In genomic region chr3:84867434-84867975, GRCm38 (mm10) we compare ENCODE assay signal across 13 mouse cellular contexts. TPM values are rescaled to one million over a fixed set of nuclear protein-coding genes. Genes with fewer than 3 reads are reported as not detected.
DNase-seq lines count a peak whose midpoint lies in the region; ATAC-seq and TF ChIP-seq lines count a peak whose summit lies in the region.
"Had no signal": no experiment of that assay in that cellular context is flagged by ENCODE, and none has a peak within 500 bp of the region (broad histone marks: within the 10 kb centered on the region; RNA-seq: fewer than 3 reads in every experiment).

No protein-coding gene starts in this region.

- WGBS in kidney, adult 2 months = 83% methylated on average over 1 of the region's 1 CpGs
- 50% methylated on average over 1 of the region's 1 CpGs for WGBS in neural tube, embryonic 11.5 days
- 43% methylated on average over 1 of the region's 1 CpGs for WGBS in stomach, embryonic 16.5 days

- H3K9me3 ChIP-seq in neural tube, embryonic 11.5 days (ENCODE audit: control insufficient read depth, low read length) = no peaks in the 10 kb centered on the region
- H3K9me3 ChIP-seq in stomach, embryonic 16.5 days (replicated peaks; ENCODE audit: control insufficient read depth, low read length) = no peaks in the 10 kb centered on the region
- H3K9me3 ChIP-seq: limb, embryonic 15.5 days had no signal

- H3K4me1 ChIP-seq in kidney, adult 2 months (ENCODE audit: control insufficient read depth, insufficient read depth, low read length) = peaks cover 3% of the 10 kb centered on the region; the same call in 1 of the 2 replicates
- H3K4me1 ChIP-seq in neural tube, embryonic 11.5 days (ENCODE audit: control insufficient read depth, insufficient read depth, low read length) = no peaks in the 10 kb centered on the region; the same call in 1 of the 2 replicates
- peaks cover 11% of the 10 kb centered on the region for H3K4me1 ChIP-seq in stomach, embryonic 16.5 days (ENCODE audit: control insufficient read depth, insufficient read depth, low read length)
- H3K4me1 ChIP-seq: limb, embryonic 15.5 days had no signal

- no peak overlapping the region for H3K4me2 ChIP-seq in neural tube, embryonic 11.5 days (ENCODE audit: low read depth)
- no peak overlapping the region for H3K4me2 ChIP-seq in stomach, embryonic 16.5 days (ENCODE audit: low read depth, low read length)
- H3K4me2 ChIP-seq: limb, embryonic 15.5 days had no signal

- H3K27ac ChIP-seq in kidney, adult 2 months (ENCODE audit: insufficient read depth, low read depth, low read length) = no peak overlapping the region
- H3K27ac ChIP-seq in neural tube, embryonic 11.5 days (ENCODE audit: low read depth, low read length) = 0 out of 2 replicates have a peak overlapping the region, but pooled peaks have one; percentile 14
- H3K27ac ChIP-seq in stomach, embryonic 16.5 days (ENCODE audit: low read length) = no peak overlapping the region
- H3K27ac ChIP-seq: limb, embryonic 15.5 days had no signal

- no peak for TF ChIP-seq POLR2A in kidney, adult 2 months (IDR thresholded peaks at IDR 0.05; ENCODE audit: low read depth, low read length)
- TF ChIP-seq POLR2A in brain, embryonic 14.5 days (IDR thresholded peaks at IDR 0.05; ENCODE audit: borderline replicate concordance, extremely low read depth, insufficient read depth, insufficient read length, poor library complexity, severe bottlenecking) = no peak

- DNase-seq in kidney, adult 2 months = peak; percentile 31
- no peak for DNase-seq in kidney, postnatal 36 days
- DNase-seq in neural tube, embryonic 11.5 days (ENCODE audit: low spot score) = no peak
- no peak for DNase-seq in neural tube, embryonic 10.5 days (ENCODE audit: extremely low spot score, low spot score)
- peak; percentile 24 for DNase-seq in brain, embryonic 14.5 days (ENCODE audit: low read depth)
- DNase-seq in adrenal gland, postnatal 25 days = no peak
- DNase-seq: cerebellum, adult 8-10 months; kidney, adult 9 months; right cerebral cortex, postnatal 4 days; thymus, postnatal 25 days had no signal

- no peak for ATAC-seq in neural tube, embryonic 11.5 days (ENCODE audit: insufficient read depth, low FRiP score, low TSS enrichment)
- ATAC-seq in stomach, embryonic 16.5 days (ENCODE audit: insufficient read depth, low FRiP score) = peak; percentile 29; the same call in 1 of the 2 replicates
- ATAC-seq: midbrain, embryonic 16.5 days had no signal

- H3K4me3 ChIP-seq in kidney, adult 2 months (ENCODE audit: insufficient read depth, low read depth, low read length) = no peak overlapping the region
- H3K4me3 ChIP-seq in neural tube, embryonic 11.5 days (ENCODE audit: low read depth, low read length) = no peak overlapping the region
- no peak overlapping the region for H3K4me3 ChIP-seq in stomach, embryonic 16.5 days (replicated peaks; ENCODE audit: low read length)
- H3K4me3 ChIP-seq: limb, embryonic 15.5 days had no signal

- TF ChIP-seq CTCF in kidney, adult 2 months (conservative IDR thresholded peaks at IDR 0.05; ENCODE audit: insufficient read depth, insufficient read length, low read depth, low read length) = no peak
- no peak for TF ChIP-seq CTCF in brain, embryonic 14.5 days (IDR thresholded peaks at IDR 0.05; ENCODE audit: borderline replicate concordance, extremely low read depth, insufficient read depth, insufficient read length)

- no peaks in the 10 kb centered on the region for H3K27me3 ChIP-seq in kidney, adult 2 months (replicated peaks; ENCODE audit: control insufficient read depth, insufficient read depth, low read length)
- H3K27me3 ChIP-seq in neural tube, embryonic 11.5 days (ENCODE audit: control insufficient read depth, insufficient read depth, low read length) = no peaks in the 10 kb centered on the region
- H3K27me3 ChIP-seq in stomach, embryonic 16.5 days (ENCODE audit: control insufficient read depth, insufficient read depth, low read length) = no peaks in the 10 kb centered on the region
- H3K27me3 ChIP-seq: limb, embryonic 15.5 days had no signal

- no peak overlapping the region for H3K9ac ChIP-seq in neural tube, embryonic 11.5 days (ENCODE audit: low read length)
- no peak overlapping the region for H3K9ac ChIP-seq in stomach, embryonic 16.5 days (ENCODE audit: low read length)
- H3K9ac ChIP-seq: limb, embryonic 15.5 days had no signal

- no peaks in the 10 kb centered on the region for H3K36me3 ChIP-seq in kidney, adult 2 months (ENCODE audit: control insufficient read depth, insufficient read depth, low read length)
- H3K36me3 ChIP-seq in neural tube, embryonic 11.5 days (ENCODE audit: control insufficient read depth, insufficient read depth, low read length) = no peaks in the 10 kb centered on the region
- H3K36me3 ChIP-seq in stomach, embryonic 16.5 days (ENCODE audit: control insufficient read depth, insufficient read depth, low read length) = no peaks in the 10 kb centered on the region
- H3K36me3 ChIP-seq: limb, embryonic 15.5 days had no signal

RNA-seq across cellular contexts. Expression of gene Fbxw7, which starts 52.4 kb away (rescaled TPM):
- 3.3 and 4.1 TPM in 2 replicates for polyA plus RNA-seq in kidney, adult 2 months (2012; rRNA removed)
- 20.5 and 23.0 TPM in 2 replicates for polyA plus RNA-seq in neural tube, embryonic 11.5 days (2014; fragmentation: Nextera tagmentation; extraction: Ambion mirVana)
- 20.1 and 25.0 TPM in 2 replicates for polyA plus RNA-seq in brain, embryonic 14.5 days (2012; rRNA removed)
- 12.4 and 12.9 TPM in 2 replicates for polyA plus RNA-seq in stomach, embryonic 16.5 days (2015; fragmentation: Nextera tagmentation; extraction: Ambion mirVana)
- 19.3 and 22.1 TPM in 2 replicates for total RNA-seq in adrenal gland, postnatal 25 days (2021)

Comparison
In these comparisons a context has a peak if more than half of its experiments do, and no peak if none do; other contexts are left out.
1. DNase-seq: peak in kidney, adult 2 months (single experiment) and brain, embryonic 14.5 days (single experiment); none in kidney, postnatal 36 days (0 of 2), neural tube, embryonic 11.5 days (single experiment), neural tube, embryonic 10.5 days (single experiment) and adrenal gland, postnatal 25 days (single experiment).